Mouse (Mus musculus) liver, postnatal 0 days (tissue): Measurements from ENCODE around the gene Ucp2. TPM values are rescaled to one million over a fixed set of nuclear protein-coding genes. Genes with fewer than 3 reads are reported as not detected.

Experiments used
- ATAC-seq: fragments of 200-750 bp; cut with Nextera tagmentation; 2 replicates; pipeline ENCODE4 v1.8.0; 2017; ENCODE audit warnings: mild to moderate bottlenecking, moderate library complexity
- DNase-seq: peaks from one replicate; pipeline ENCODE4 v3.0.0-alpha.2; 2016
- H3K27ac ChIP-seq: fragments of 300-500 bp; sonication (generic); 2 replicates; pipeline ENCODE4 v1.5.1; 2014; ENCODE audit warnings: antibody characterized with exemption, moderate library complexity, mild to moderate bottlenecking, low read depth
- H3K27me3 ChIP-seq: fragments of 300-500 bp; sonication (generic); 2 replicates; pipeline ENCODE4 v1.6.1; 2014; ENCODE audit warnings: low read length, control low read depth, mixed read lengths; ENCODE audit not compliant: insufficient read depth
- H3K36me3 ChIP-seq: fragments of 300-500 bp; sonication (generic); replicated peaks from 2 replicates; pipeline ENCODE4 v1.6.1; 2014; ENCODE audit warnings: mild to moderate bottlenecking, control low read depth, low read length, moderate library complexity, mixed read lengths; ENCODE audit not compliant: insufficient read depth
- H3K4me1 ChIP-seq: fragments of 300-500 bp; sonication (generic); 2 replicates; pipeline ENCODE4 v1.6.1; 2014; ENCODE audit warnings: antibody characterized with exemption, mild to moderate bottlenecking, control low read depth; ENCODE audit not compliant: insufficient read depth
- H3K4me2 ChIP-seq: fragments of 300-500 bp; sonication (generic); 2 replicates; pipeline ENCODE4 v1.6.1; 2014; ENCODE audit warnings: low read depth, mild to moderate bottlenecking, low read length, moderate library complexity, mixed read lengths
- H3K4me3 ChIP-seq: fragments of 300-500 bp; sonication (generic); 2 replicates; pipeline ENCODE4 v1.5.1; 2014; ENCODE audit warnings: low read depth, low read length
- H3K9ac ChIP-seq: fragments of 300-500 bp; sonication (generic); replicated peaks from 2 replicates; pipeline ENCODE4 v1.6.1; 2014; ENCODE audit warnings: mild to moderate bottlenecking, moderate library complexity
- H3K9me3 ChIP-seq: fragments of 300-500 bp; sonication (generic); 2 replicates; pipeline ENCODE4 v1.6.1; 2016; ENCODE audit warnings: mild to moderate bottlenecking, control low read depth, low read length, mixed read lengths
- CTCF ChIP-seq: sonication (generic); IDR thresholded peaks from 2 replicates; pipeline ENCODE4 v1.5.1; 2016; ENCODE audit warnings: antibody characterized with exemption, low read depth
- EP300 ChIP-seq: IDR thresholded peaks from 2 replicates; pipeline ENCODE4 v1.6.1; 2016; ENCODE audit warnings: antibody characterized with exemption, low read depth, mild to moderate bottlenecking
- WGBS: fragments of 180-500 bp; shearing (Covaris S2); extraction: QIAGEN DNeasy Blood & Tissue Kit; methylation state at CpG from one replicate; pipeline ENCODE4 v1.1.7; 2014; ENCODE audit not compliant: insufficient replicate concordance; 5-methylcytosine and 5-hydroxymethylcytosine counted together
- polyA plus RNA-seq: library from polyadenylated mRNA; unstranded; fragments of >200 nt; fragmentation: Nextera tagmentation; extraction: Ambion mirVana; gene quantifications from 2 replicates; pipeline ENCODE4 v1.2.1, GENCODE M21; 2015

Gene Ucp2
- polyA plus RNA-seq, 1 experiment from 2014 or later = 530 TPM

DNA sequence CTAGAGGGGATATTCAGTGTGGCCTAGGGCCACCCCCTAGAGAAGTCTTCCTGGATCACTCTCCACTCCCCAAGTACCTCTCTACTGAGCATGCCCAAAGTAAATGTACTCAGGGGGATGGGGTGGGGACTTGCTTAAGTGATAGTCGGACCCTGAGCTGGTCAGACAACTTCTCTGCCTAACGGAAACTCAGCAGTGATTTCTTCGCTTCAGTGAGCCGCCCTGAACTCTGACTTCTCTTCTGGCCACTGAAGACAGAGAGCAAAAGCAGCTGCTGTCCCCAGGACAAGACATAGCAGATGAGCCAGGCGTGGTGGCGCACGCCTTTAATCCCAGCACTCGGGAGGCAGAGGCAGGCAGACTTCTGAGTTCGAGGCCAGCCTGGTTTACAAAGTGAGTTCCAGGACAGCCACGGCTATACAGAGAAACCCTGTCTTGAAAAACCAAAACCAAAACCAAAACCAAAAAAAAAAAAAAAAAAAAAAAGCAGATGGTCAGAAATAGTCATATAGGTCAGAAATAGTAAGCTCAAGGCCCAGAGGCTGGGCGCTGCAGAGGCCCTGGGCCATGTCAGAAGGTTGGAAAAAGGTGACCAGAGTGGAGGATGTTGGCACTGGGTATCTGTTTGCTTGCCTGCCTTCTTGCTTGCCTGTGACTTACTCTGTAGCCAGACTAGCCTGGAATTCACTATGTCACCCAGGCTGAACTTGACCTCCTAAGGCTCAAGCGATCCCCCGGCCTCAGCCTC lies 11.8 kb downstream of the Ucp2 start:
- H3K4me1 ChIP-seq = peaks cover 27% of the 10 kb centered on the region

DNA sequence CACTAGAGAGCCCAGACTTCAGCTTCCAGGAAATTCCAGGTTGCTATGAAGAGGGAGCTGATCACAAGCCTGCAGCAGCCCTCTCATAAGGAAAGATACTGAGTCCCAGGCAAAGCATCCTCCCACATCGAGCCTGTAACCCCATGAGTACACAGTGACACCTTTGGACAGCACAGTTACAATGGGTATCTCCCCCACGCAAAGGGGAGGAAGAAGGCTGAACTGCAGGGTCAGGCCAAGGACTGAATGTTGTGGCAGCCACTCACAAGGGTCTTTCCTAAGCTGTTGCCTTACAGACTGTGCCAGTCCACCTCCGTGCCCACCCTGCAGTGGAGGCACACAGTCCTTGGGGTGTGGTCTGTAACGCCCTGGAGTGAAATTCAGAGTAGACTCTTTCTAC lies 13.4 kb downstream of the Ucp2 start:
- Histone ChIP-seq H3K9ac (no peak overlapping the region), H3K9me3 (no peaks in the 10 kb centered on the region), H3K36me3 (no peaks in the 10 kb centered on the region), H3K27me3 (no peaks in the 10 kb centered on the region), H3K4me1 (peaks cover 22% of the 10 kb centered on the region), H3K4me2 (no peak overlapping the region), H3K4me3 (no peak overlapping the region), H3K27ac (no peak overlapping the region)
- no peak for ATAC-seq
- TF ChIP-seq CTCF = 0 out of 2 replicates have a peak, but pooled peaks have one; percentile 13
- TF ChIP-seq EP300 = no peak
- 61% methylated on average over 4 of the region's 4 CpGs for WGBS
- no peak for DNase-seq

More for the DNA sequence above, 11.8 kb downstream of the Ucp2 start:
- Histone ChIP-seq H3K36me3 (peaks cover 8% of the 10 kb centered on the region), H3K9me3 (no peaks in the 10 kb centered on the region), H3K4me2 (no peak overlapping the region), H3K4me3 (no peak overlapping the region), H3K27me3 (no peaks in the 10 kb centered on the region), H3K9ac (no peak overlapping the region), H3K27ac (no peak overlapping the region)
- WGBS = 75% methylated on average over 13 of the region's 13 CpGs
- TF ChIP-seq CTCF = no peak
- TF ChIP-seq EP300 = no peak
- DNase-seq (peak; percentile 27), ATAC-seq (no peak)

DNA sequence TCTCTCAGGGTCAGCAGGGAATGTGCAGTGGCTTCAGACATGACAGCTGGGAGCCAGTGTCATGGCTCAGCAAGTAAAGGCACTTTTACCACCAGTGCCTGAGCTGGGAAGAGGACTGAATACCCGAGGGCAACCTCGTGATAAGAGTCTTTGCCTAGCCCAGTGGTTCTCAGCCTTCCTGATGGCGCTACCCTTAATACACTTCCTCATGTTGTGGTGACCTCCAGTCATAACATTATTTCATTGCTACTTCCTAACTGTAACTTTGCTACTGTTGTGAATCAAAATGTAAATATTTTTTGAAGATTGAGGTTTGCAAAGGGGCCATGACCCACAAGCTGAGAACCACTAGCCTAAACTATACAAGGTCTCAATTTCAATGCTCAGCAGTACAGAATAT lies 15.5 kb downstream of the Ucp2 start:
- Histone ChIP-seq H3K4me1 (peaks cover 8% of the 10 kb centered on the region), H3K27ac (no peak overlapping the region), H3K4me3 (no peak overlapping the region), H3K4me2 (no peak overlapping the region), H3K9me3 (no peaks in the 10 kb centered on the region), H3K27me3 (no peaks in the 10 kb centered on the region), H3K36me3 (no peaks in the 10 kb centered on the region), H3K9ac (no peak overlapping the region)
- DNase-seq (no peak), ATAC-seq (no peak)
- 27% methylated on average over 3 of the region's 3 CpGs for WGBS
- TF ChIP-seq EP300 (no peak), CTCF (no peak)

DNA sequence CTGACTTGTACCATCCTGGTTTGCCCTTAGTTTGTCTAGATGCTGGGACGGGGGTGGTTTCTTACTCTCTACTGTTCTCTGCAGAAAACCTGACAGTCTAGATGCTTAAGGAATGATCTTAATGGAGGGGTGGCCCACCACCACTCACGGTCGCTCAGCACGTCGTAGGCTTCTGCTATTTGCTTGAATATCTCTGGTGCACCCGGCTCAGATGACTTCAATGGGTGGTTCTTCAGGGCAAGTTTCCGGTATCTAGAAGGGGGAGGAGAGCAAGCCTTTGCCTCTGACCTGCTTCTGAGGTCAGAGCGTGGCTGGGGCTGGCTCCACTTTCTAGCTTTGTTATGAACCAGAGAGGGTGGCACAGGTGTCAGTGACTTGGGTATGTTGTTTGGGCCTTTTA lies 18.5 kb downstream of the Ucp2 start:
- Histone ChIP-seq H3K4me2 (no peak overlapping the region), H3K4me1 (no peaks in the 10 kb centered on the region), H3K9me3 (no peaks in the 10 kb centered on the region), H3K9ac (no peak overlapping the region), H3K27me3 (no peaks in the 10 kb centered on the region), H3K36me3 (no peaks in the 10 kb centered on the region), H3K4me3 (no peak overlapping the region), H3K27ac (no peak overlapping the region)
- ATAC-seq (no peak), DNase-seq (no peak)
- no peak for TF ChIP-seq EP300
- no peak for TF ChIP-seq CTCF
- WGBS = 56% methylated on average over 8 of the region's 8 CpGs

DNA sequence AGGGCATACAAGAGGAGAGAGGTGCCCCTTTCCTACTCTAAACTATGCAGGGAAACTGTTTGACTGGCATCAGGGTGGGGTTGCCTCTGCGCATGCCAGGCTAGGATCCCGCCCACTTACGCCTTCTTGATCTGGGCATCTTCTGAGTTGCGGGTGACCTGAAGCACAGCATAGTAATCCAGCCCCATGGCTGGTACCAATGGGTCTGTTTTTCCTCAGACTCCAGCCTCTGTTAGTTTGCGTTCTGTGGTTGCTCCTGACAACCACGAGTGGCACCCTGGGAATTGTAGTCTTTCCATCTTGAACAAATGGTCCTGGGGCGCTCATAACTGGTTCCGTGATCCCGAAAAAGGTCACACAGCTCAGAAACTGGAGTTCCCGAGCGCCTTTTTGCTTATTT lies 21.4 kb downstream of the Ucp2 start, which contains the start of gene Dnajb13:
TSS of gene Dnajb13 (minus strand) at position 388 of the 400 bp plus-strand sequence.
- no peak within 1 kb of the TSS for H3K9ac ChIP-seq
- H3K9me3 ChIP-seq = no peaks in the 10 kb centered on the region
- DNase-seq = no peak
- H3K4me2 ChIP-seq = no peak within 1 kb of the TSS
- no peaks in the 10 kb centered on the region for H3K4me1 ChIP-seq
- no peaks in the 10 kb centered on the region for H3K36me3 ChIP-seq
- H3K27ac ChIP-seq = no peak within 1 kb of the TSS
- TF ChIP-seq CTCF (no peak), EP300 (no peak)
- H3K27me3 ChIP-seq = no peaks in the 10 kb centered on the region
- ATAC-seq = no peak
- WGBS = 60% methylated on average over 11 of the region's 11 CpGs
- no peak within 1 kb of the TSS for H3K4me3 ChIP-seq

DNA sequence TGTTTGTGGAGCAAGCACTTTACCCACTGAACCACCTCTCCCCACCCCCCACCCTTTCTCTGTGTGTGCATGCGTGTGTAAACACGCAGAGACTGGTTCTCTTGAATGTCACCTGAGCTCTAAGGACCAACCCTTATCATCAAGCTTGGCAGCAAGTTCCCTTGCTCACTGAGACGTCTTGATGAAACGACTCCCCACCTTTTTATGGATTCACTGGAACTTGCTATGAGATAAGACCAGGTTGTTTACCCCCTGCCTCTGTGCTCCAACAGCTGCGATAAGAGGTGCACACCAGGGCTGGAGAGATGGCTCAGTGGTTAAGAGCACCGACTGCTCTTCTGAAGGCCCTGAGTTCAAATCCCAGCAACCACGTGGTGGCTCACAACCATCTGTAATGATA lies 27.1 kb downstream of the Ucp2 start:
- no peak for ATAC-seq
- no peak overlapping the region for H3K27ac ChIP-seq

More for the DNA sequence above, 27.1 kb downstream of the Ucp2 start:
- no peaks in the 10 kb centered on the region for H3K27me3 ChIP-seq
- H3K4me2 ChIP-seq = no peak overlapping the region
- TF ChIP-seq EP300 = no peak
- no peak for TF ChIP-seq CTCF
- no peak overlapping the region for H3K9ac ChIP-seq
- no peak overlapping the region for H3K4me3 ChIP-seq
- WGBS = 54% methylated on average over 7 of the region's 7 CpGs
- no peaks in the 10 kb centered on the region for H3K4me1 ChIP-seq
- no peaks in the 10 kb centered on the region for H3K9me3 ChIP-seq
- DNase-seq = no peak
- H3K36me3 ChIP-seq = no peaks in the 10 kb centered on the region
